Mouse (Mus musculus) E14TG2a.4 (cell line): ENCODE data around the gene Cep170b.

Source experiments
- H3K27me3 ChIP-seq: 2 replicates; pipeline ENCODE4 v1.6.1; 2014; ENCODE audit warnings: low read length, control low read depth; ENCODE audit not compliant: insufficient read depth
- H3K36me3 ChIP-seq: 2 replicates; pipeline ENCODE4 v1.6.1; 2014; ENCODE audit warnings: low read length, control low read depth; ENCODE audit not compliant: insufficient read depth
- H3K4me1 ChIP-seq: replicated peaks from 2 replicates; pipeline ENCODE4 v1.6.1; 2014; ENCODE audit warnings: low read depth, low read length, control low read depth
- H3K4me3 ChIP-seq: replicated peaks from 2 replicates; pipeline ENCODE4 v1.5.1; 2014; ENCODE audit warnings: mild to moderate bottlenecking, low read length
- H3K9me3 ChIP-seq: 2 replicates; pipeline ENCODE4 v1.6.1; 2014; ENCODE audit warnings: low read length, control low read depth
- CTCF ChIP-seq: conservative IDR thresholded peaks from 2 replicates; pipeline ENCODE4 v1.5.1; 2014; ENCODE audit warnings: low read length
- NANOG ChIP-seq: IDR thresholded peaks from 2 replicates; pipeline ENCODE4 v1.6.1; 2014; ENCODE audit warnings: borderline replicate concordance, low read length, mixed read lengths
- POU5F1 ChIP-seq: IDR thresholded peaks from 2 replicates; pipeline ENCODE4 v1.6.1; 2014; ENCODE audit warnings: low read length, borderline replicate concordance

The Cep170b gene

GRCm38 (mm10) chr12:112732591-112732990 lies 12.3 kb downstream of the Cep170b start:
- Histone ChIP-seq H3K9me3 (no peaks in the 10 kb centered on the region), H3K4me1 (peaks cover 38% of the 10 kb centered on the region), H3K36me3 (peaks cover 82% of the 10 kb centered on the region), H3K27me3 (no peaks in the 10 kb centered on the region), H3K4me3 (no peak overlapping the region)
- TF ChIP-seq POU5F1: no peak
- TF ChIP-seq CTCF: no peak
- no peak for TF ChIP-seq NANOG

- no peak overlapping the region for H3K4me3 ChIP-seq
- no peaks in the 10 kb centered on the region for H3K9me3 ChIP-seq
- H3K4me1 ChIP-seq: peaks cover 55% of the 10 kb centered on the region
- peaks cover 92% of the 10 kb centered on the region for H3K36me3 ChIP-seq
- no peak for TF ChIP-seq NANOG
- no peak for TF ChIP-seq CTCF
- TF ChIP-seq POU5F1: no peak
- H3K27me3 ChIP-seq: no peaks in the 10 kb centered on the region
These were observed 14.0 kb downstream of the Cep170b start for GRCm38 (mm10) chr12:112734108-112734820.

- Histone ChIP-seq H3K9me3 (no peaks in the 10 kb centered on the region), H3K27me3 (no peaks in the 10 kb centered on the region)
- no peak for TF ChIP-seq NANOG
- TF ChIP-seq POU5F1: no peak
- TF ChIP-seq CTCF: no peak
These were observed 14.8 kb downstream of the Cep170b start for GRCm38 (mm10) chr12:112734881-112735655.

GRCm38 (mm10) chr12:112735896-112736635 lies 15.8 kb downstream of the Cep170b start:
- peaks cover 54% of the 10 kb centered on the region for H3K4me1 ChIP-seq
- no peaks in the 10 kb centered on the region for H3K27me3 ChIP-seq
- peak overlapping the region; percentile 29 for H3K4me3 ChIP-seq
- peaks cover 98% of the 10 kb centered on the region for H3K36me3 ChIP-seq
- H3K9me3 ChIP-seq: no peaks in the 10 kb centered on the region
- no peak for TF ChIP-seq CTCF
- no peak for TF ChIP-seq POU5F1
- no peak for TF ChIP-seq NANOG

More at GRCm38 (mm10) chr12:112734881-112735655, 14.8 kb downstream of the Cep170b start:
- Histone ChIP-seq H3K4me3 (no peak overlapping the region), H3K36me3 (peaks cover 94% of the 10 kb centered on the region), H3K4me1 (peaks cover 57% of the 10 kb centered on the region)

- peak overlapping the region; percentile 29 for H3K4me3 ChIP-seq
- TF ChIP-seq POU5F1 (no peak), CTCF (no peak), NANOG (no peak)
- no peaks in the 10 kb centered on the region for H3K9me3 ChIP-seq
- H3K4me1 ChIP-seq: peaks cover 57% of the 10 kb centered on the region
- H3K27me3 ChIP-seq: no peaks in the 10 kb centered on the region
- peaks cover 97% of the 10 kb centered on the region for H3K36me3 ChIP-seq
These were observed 16.3 kb downstream of the Cep170b start for GRCm38 (mm10) chr12:112736636-112736925.

GRCm38 (mm10) chr12:112737081-112737480 lies 16.8 kb downstream of the Cep170b start:
- H3K36me3 ChIP-seq: peaks cover 97% of the 10 kb centered on the region
- peaks cover 59% of the 10 kb centered on the region for H3K4me1 ChIP-seq
- no peak for TF ChIP-seq NANOG
- TF ChIP-seq CTCF: no peak
- no peak for TF ChIP-seq POU5F1
- H3K27me3 ChIP-seq: no peaks in the 10 kb centered on the region
- no peaks in the 10 kb centered on the region for H3K9me3 ChIP-seq
- no peak overlapping the region for H3K4me3 ChIP-seq

GRCm38 (mm10) chr12:112737761-112738160 lies 17.5 kb downstream of the Cep170b start:
- Histone ChIP-seq H3K9me3 (no peaks in the 10 kb centered on the region), H3K27me3 (no peaks in the 10 kb centered on the region), H3K4me1 (peaks cover 65% of the 10 kb centered on the region), H3K4me3 (peak overlapping the region; percentile 58), H3K36me3 (peaks cover 94% of the 10 kb centered on the region)
- TF ChIP-seq CTCF (no peak), POU5F1 (no peak), NANOG (no peak)
